Mouse (Mus musculus) mesoderm, embryonic 11.5 days (tissue): Measurements from ENCODE around the gene Inpp5e.
A peak's percentile ranks its signal among the peaks of the same experiment; 100 is the strongest.
"Not testable (repeated sequence)": the region's sequence is repeated elsewhere in the genome, so short reads cannot be mapped to it uniquely, and the experiment has no call there.

ENCODE experiments used
- DNase-seq: peaks from one replicate; pipeline ENCODE4 v3.0.0-alpha.2; 2012; ENCODE audit warnings: low read depth, low spot score

Inpp5e gene

DNA sequence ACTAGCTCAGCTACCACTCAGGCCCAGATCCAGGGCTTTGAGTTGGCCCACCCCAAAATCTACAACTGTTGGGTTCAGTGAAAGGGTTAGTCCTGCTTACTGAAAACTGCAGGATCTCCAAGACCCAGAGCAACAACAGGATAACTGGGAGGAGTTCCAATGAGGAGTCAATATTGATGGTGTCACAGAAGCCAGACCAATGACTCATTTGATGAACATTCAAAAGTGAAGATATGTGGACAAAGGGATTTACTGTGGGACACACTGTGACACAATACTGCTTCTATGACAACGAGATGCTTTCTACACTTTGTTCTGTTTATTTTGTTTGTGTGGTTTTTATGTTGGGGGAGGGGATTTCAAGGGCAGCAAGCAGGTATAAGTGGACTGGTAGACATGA lies 9.1 kb upstream of the Inpp5e start:
- no peak for DNase-seq

- DNase-seq, result no peak
These were observed 8.1 kb upstream of the Inpp5e start for GRCm38 (mm10) chr2:26417066-26417465.

- DNase-seq, result no peak
These were observed 2.0 kb upstream of the Inpp5e start for GRCm38 (mm10) chr2:26410931-26411411.

DNA sequence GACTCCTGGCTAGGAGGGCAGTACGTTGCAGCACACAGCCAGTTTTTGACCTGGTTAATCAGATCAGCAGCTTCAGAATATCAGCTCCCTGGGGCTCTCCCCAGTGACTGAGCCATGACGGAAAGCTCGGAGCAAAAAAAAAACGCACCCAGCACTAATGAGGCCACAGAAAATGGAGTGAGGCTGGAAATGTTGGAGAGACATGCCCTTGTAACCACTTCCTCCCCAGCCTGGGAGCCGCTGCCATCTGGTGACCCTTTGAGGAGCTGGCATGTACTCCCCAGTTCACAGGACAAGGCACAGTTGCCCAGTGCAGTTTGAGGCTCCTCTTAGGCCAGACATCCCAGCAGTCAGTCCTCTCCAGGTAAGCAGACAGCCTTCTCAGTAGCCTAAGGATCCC lies 1.1 kb upstream of the Inpp5e start:
- DNase-seq, result no peak

GRCm38 (mm10) chr2:26409362-26409761 lies 359 bp upstream of the Inpp5e start:
- DNase-seq, result no peak

GRCm38 (mm10) chr2:26403306-26403705 lies 5.7 kb downstream of the Inpp5e start:
- no peak for DNase-seq

DNA sequence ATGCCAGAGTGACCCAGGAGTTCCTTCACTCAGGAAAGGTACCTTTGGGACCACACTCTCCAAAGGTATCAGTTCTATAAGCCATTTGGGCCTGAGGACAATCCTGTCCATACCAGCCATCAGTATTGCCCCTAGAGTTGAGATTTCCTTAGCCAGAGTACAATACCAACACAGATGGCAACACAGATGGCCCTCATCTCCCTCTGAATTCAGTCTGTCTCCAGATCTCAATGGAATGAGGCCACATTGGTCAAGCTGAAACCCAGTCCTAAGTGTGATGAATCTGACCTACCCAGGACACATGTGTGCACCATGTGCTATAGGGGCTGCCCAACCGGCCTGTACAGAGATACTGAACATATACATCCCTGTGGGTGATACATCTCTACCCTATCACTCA lies 6.7 kb downstream of the Inpp5e start:
- no peak for DNase-seq

DNA sequence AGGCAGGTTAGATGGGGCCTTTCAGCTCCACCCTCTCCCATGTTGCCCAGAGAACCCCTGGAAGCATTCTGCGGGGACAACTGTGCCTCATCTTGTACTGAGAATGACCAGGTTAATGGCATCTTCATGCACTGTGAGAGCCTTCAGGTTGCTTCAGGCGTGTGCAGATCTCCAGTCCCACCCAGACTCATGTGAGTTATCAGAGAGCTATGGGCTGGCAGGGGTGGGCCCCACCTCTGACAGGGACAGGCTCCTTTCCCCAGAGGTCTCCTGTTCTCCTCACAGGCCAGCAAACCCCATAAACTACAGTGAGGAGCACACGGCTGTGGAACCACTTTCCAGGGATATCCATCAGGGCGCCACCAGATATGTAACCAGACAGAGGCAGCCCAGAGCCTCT lies 8.0 kb downstream of the Inpp5e start:
- DNase-seq, result no peak

- no peak for DNase-seq
These were observed 8.7 kb downstream of the Inpp5e start for GRCm38 (mm10) chr2:26400296-26400695.

DNA sequence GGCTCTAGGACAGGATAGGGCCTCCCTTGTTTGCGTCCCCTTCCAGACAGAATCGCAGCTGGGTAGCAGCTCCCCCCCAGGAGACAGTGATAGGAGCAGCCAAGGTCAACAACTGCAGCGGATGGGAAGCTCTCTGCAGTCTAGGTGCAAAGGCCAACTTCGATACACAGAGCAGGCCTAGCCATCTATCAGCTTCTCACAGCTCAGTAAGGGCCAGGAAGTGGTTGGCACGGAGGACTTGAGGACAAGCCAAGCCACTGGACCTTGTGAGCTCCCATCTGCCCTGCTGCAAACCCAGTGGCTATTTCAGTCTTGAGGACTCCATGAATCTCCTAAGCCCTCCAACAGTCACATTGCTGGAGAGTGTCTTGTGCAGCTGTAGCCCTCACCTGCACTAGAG lies 9.4 kb downstream of the Inpp5e start:
- no peak for DNase-seq

DNA sequence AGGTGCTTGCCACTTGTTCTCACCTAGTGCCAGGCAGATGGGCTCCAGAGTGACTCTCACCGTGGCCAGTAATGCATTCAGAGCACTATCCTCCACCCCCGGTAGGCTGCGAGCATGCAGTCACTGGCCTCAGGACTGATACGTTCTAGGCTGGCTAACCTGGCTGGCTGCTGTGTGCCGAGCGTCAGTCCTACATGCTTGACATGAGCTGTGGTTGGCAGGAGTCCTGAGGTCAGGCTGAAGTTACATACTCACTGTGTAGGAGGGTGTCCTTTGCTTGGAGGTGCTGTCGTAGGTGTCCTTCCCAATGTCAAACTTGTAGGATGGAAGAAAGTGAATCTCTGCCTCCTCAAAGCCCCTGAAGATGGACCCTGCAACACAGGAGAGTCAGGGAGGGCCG lies 10.0 kb downstream of the Inpp5e start:
- no peak for DNase-seq

DNA sequence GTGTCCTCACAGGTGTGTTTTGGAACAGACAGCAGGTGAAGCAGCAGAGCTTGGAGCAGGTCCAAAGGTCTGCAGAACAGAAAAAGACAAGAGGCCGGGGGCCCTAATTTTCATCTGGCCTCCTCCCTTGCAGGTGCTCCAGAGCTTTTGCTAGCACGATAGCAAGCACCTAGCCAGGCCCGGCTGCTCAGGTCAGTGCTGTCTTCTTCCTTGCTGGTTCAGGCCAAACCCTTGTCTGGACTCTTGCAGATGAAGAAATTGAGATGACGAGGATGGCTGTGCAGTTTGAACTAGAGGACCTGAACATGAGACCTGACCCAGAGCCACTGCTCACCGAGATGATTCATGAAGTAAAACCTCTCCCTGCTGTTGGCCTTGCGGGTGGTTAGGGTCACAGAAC lies 17.4 kb downstream of the Inpp5e start:
- no peak for DNase-seq

GRCm38 (mm10) chr2:26390954-26391353 lies 18.0 kb downstream of the Inpp5e start:
- no peak for DNase-seq

GRCm38 (mm10) chr2:26389154-26389690 lies 19.8 kb downstream of the Inpp5e start, which contains the start of the genes Entr1 and Pmpca:
TSS of gene Entr1 (minus strand) at chr2:26389316.
TSS of gene Pmpca (plus strand) at chr2:26389339.
- DNase-seq, result peak; percentile 86

DNA sequence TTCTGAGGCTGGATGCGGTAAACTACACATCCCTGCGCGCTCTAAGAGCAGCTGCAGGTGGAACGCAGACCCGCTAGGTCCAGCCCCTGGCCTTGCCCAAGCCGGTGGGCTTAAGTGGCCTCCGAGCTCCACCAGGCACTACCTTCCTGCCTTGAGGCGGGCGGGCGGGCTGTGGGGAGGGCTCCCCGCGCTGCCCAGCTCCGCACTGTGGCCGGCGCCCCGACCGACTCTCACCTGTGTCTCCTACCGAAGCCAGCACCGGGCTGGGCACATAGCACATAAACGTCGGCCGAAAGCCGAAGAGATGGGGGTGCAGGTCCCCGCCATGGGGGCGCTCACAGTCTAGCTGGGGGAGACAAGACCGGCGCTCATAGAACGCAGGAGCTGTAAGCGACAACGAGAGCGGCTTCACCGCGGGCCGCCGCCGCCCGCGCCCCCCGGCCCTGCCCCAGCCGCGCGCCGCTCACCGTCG lies 20.3 kb downstream of the Inpp5e start:
- no peak for DNase-seq

DNA sequence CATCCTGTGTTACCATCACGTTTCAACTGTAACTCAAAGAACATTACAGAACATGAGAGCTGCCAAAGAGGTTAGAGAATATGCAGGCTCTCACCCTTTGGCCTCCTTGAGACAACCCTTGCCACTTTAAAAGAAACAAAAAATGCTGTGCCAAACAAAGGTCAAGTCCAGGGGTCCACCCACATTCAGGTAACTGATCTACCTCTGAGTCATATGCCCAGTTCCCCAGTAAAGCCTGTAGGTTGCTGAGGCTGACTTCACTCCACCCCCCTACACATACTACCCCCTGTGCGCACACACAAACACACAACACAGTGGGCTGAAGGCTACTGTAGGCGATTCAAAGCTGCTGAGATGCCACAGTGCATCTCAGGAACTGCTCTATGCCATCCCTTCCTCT lies 21.3 kb downstream of the Inpp5e start:
- DNase-seq, result no peak

GRCm38 (mm10) chr2:26380871-26381270 lies 28.1 kb downstream of the Inpp5e start:
- not testable (repeated sequence) for DNase-seq

DNA sequence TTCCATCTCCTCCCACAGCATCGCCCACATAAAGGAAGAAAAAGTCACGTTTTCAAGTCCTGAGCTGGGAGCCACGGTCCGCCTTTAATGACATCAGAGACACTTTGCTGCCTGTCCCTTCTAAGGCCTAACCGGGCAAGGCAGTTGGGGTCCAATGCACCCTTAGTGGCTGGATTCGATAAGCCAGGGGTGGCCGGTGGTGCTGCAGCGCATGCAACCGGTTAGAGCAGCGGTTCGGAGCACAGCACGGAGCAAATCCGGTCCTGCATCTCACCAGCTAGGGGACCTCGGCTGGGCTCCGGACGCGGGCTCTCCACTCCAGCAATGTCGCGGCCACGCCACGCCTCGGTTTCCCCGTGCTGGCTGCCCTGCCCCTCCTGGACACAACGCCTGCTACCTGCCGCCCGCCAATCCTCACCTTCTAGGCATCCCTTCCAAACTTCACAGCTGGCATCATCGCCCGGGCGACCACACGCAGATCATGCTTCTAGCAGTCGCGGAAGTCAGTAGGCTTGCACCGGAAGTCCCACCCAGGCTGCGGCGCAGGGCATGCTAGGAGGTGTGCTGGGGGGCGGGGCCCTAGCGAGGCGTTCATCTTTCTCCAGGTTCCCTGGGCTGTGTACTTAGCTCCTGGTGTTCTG lies 28.8 kb downstream of the Inpp5e start, which contains the start of gene Snapc4:
Gene Snapc4 (minus strand): TSS at position 523 of the 641 bp plus-strand sequence.
- peak; percentile 85 for DNase-seq

DNA sequence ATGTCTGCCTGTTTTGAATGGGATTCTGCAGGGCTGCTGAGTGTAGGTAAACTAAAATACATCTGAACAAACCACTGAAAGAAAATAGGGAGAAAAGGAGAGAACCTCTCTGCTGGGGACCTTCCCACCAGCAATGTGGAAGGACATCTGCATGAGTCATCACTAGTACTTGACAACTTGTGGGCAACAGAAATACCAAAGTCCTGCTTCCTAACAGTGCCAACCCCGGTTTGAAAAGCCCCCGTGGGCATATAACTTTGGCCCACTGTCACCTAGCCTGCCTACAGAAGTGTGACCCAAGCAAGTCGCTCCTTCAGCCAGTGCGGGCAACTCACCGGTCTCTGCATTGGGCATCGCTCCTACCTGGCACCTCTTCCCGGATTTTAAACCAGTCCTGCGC lies 36.6 kb downstream of the Inpp5e start:
- DNase-seq, result no peak

DNA sequence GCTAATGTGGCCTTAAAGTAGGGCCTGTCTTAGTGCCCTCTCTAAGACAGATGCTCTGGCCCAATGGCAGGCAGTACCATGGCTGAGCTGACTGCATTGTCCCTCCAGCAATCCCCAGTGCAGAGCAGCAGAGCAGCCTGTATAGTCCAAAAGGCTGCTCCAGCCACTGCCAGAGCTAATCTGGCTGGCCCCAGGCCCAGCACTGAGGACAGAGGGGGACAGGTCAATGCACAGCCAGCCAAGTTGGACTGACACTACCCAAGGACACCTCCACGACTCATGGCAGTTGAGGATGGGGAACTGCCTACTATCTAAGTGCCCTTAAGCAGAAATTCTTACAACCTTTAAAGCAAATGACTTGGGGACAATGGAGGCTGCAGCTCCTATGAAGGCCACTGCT lies 40.4 kb downstream of the Inpp5e start:
- DNase-seq, result no peak

- no peak for DNase-seq
These were observed 41.1 kb downstream of the Inpp5e start for GRCm38 (mm10) chr2:26367911-26368310.

- DNase-seq, result no peak
These were observed 44.1 kb downstream of the Inpp5e start for GRCm38 (mm10) chr2:26364738-26365465.

DNA sequence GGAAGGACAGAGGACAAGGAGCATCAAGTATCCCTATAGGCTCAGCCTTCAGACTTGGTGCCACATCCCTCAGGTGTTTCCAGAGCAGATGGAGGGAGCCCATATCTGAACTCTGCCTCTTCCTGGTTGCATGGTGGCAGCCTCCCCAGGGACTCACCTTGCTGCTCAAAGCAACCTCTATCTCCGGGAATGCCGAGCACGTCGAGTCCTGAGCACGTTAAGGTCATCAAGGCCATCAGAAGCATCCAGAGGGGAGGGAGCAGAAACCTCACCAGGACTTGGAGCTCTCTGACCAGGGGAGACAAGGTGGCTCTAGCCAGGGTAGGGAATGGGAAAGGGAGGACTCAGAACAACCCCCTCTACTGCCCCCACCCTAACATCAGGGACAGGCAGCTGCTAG lies 45.5 kb downstream of the Inpp5e start:
- no peak for DNase-seq
